ENCODE assay signal across 8 mouse cellular contexts in the genomic region with DNA sequence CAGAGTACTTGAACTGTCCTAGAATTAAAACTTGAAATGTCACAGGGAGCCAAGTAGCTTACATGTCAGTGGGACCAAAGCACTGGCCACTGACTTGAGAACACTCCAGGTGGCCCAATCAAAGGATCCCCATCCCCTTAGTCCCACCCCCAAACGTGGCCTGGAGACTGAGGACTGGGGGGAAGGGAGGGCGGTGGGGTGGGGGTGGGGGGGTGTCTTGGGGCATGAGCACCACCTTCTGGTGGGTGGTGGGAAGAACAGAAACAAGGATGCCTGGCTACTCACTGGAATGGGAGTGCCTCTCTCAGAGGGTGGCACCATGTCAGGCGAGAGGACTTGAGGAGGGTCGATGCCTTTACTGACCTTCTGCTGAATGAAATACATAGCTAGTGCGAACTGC. TPM values are rescaled to one million over a fixed set of nuclear protein-coding genes. Genes with fewer than 3 reads are reported as not detected.
DNase-seq lines count a peak whose midpoint lies in the region; ATAC-seq and TF ChIP-seq lines count a peak whose summit lies in the region.
"Had no signal": no experiment of that assay in that cellular context is flagged by ENCODE, and none has a peak within 500 bp of the region (broad histone marks: within the 10 kb centered on the region; RNA-seq: fewer than 3 reads in every experiment).

No protein-coding gene starts in this region.

- peak; percentile 12 for DNase-seq in hindbrain, postnatal 0 days (ENCODE audit: low spot score)
- DNase-seq in midbrain, embryonic 14.5 days: peak; percentile 6
- DNase-seq in R1 (ENCODE audit: low read depth, low spot score): peak; percentile 74
- peak; percentile 6 for DNase-seq in mesoderm, embryonic 11.5 days (ENCODE audit: low read depth, low spot score)
- no peak for DNase-seq in ovary, postnatal 14 days (ENCODE audit: low spot score)
- DNase-seq: right cerebral cortex, postnatal 25 days had no signal

- H3K9me3 ChIP-seq in hindbrain, postnatal 0 days (ENCODE audit: low read length): no peaks in the 10 kb centered on the region
- H3K9me3 ChIP-seq in hindbrain, embryonic 16.5 days (ENCODE audit: control insufficient read depth, low read length): no peaks in the 10 kb centered on the region
- no peaks in the 10 kb centered on the region for H3K9me3 ChIP-seq in midbrain, embryonic 14.5 days (ENCODE audit: control insufficient read depth, low read length)
- no peaks in the 10 kb centered on the region for H3K9me3 ChIP-seq in midbrain, embryonic 16.5 days (replicated peaks; ENCODE audit: control insufficient read depth, low read length, poor library complexity, severe bottlenecking)

- H3K27me3 ChIP-seq in hindbrain, postnatal 0 days (ENCODE audit: insufficient read depth, low read length): no peaks in the 10 kb centered on the region
- no peaks in the 10 kb centered on the region for H3K27me3 ChIP-seq in hindbrain, embryonic 16.5 days (replicated peaks; ENCODE audit: control insufficient read depth, insufficient read depth, low read length)
- H3K27me3 ChIP-seq in midbrain, embryonic 14.5 days (ENCODE audit: control insufficient read depth, insufficient read depth, low read length): no peaks in the 10 kb centered on the region
- no peaks in the 10 kb centered on the region for H3K27me3 ChIP-seq in midbrain, embryonic 16.5 days (ENCODE audit: control insufficient read depth, insufficient read depth, low read depth, low read length)

- TF ChIP-seq CTCF in hindbrain, postnatal 0 days (IDR thresholded peaks at IDR 0.05; ENCODE audit: low read depth): peak; percentile 44; the same call in 1 of the 2 replicates

- H3K4me2 ChIP-seq in hindbrain, postnatal 0 days (ENCODE audit: low read depth, low read length): no peak overlapping the region
- no peak overlapping the region for H3K4me2 ChIP-seq in hindbrain, embryonic 16.5 days (ENCODE audit: low read length)
- H3K4me2 ChIP-seq in midbrain, embryonic 14.5 days (ENCODE audit: low read length): no peak overlapping the region
- H3K4me2 ChIP-seq in midbrain, embryonic 16.5 days (ENCODE audit: low read length): no peak overlapping the region

- no peaks in the 10 kb centered on the region for H3K4me1 ChIP-seq in hindbrain, postnatal 0 days (ENCODE audit: insufficient read depth, low read length)
- H3K4me1 ChIP-seq in hindbrain, embryonic 16.5 days (ENCODE audit: control insufficient read depth, insufficient read depth, low read depth, low read length): no peaks in the 10 kb centered on the region
- H3K4me1 ChIP-seq in midbrain, embryonic 14.5 days (ENCODE audit: control insufficient read depth, insufficient read depth, low read length): no peaks in the 10 kb centered on the region
- H3K4me1 ChIP-seq in midbrain, embryonic 16.5 days (ENCODE audit: control insufficient read depth, insufficient read depth, low read length): no peaks in the 10 kb centered on the region

- no peak overlapping the region for H3K27ac ChIP-seq in hindbrain, postnatal 0 days
- H3K27ac ChIP-seq in hindbrain, embryonic 16.5 days (ENCODE audit: low read depth, low read length): no peak overlapping the region
- H3K27ac ChIP-seq in midbrain, embryonic 14.5 days (replicated peaks; ENCODE audit: low read depth, low read length): no peak overlapping the region
- H3K27ac ChIP-seq in midbrain, embryonic 16.5 days (ENCODE audit: low read length): no peak overlapping the region

- peak; percentile 61 for ATAC-seq in hindbrain, postnatal 0 days
- no peak for ATAC-seq in hindbrain, embryonic 16.5 days
- no peak for ATAC-seq in midbrain, embryonic 14.5 days (ENCODE audit: low FRiP score, low TSS enrichment)
- no peak for ATAC-seq in midbrain, embryonic 16.5 days

- H3K36me3 ChIP-seq in hindbrain, postnatal 0 days (ENCODE audit: insufficient read depth, low read length): peaks cover 92% of the 10 kb centered on the region
- H3K36me3 ChIP-seq in hindbrain, embryonic 16.5 days (ENCODE audit: control insufficient read depth, insufficient read depth, low read length): peaks cover 77% of the 10 kb centered on the region
- peaks cover 100% of the 10 kb centered on the region for H3K36me3 ChIP-seq in midbrain, embryonic 14.5 days (ENCODE audit: control insufficient read depth, insufficient read depth, low read length)
- peaks cover 53% of the 10 kb centered on the region for H3K36me3 ChIP-seq in midbrain, embryonic 16.5 days (ENCODE audit: control insufficient read depth, insufficient read depth, low read length)

- 54% methylated on average over 5 of the region's 5 CpGs for WGBS in hindbrain, postnatal 0 days
- 51% methylated on average over 5 of the region's 5 CpGs for WGBS in hindbrain, embryonic 16.5 days
- 61% methylated on average over 5 of the region's 5 CpGs for WGBS in midbrain, embryonic 14.5 days
- WGBS in midbrain, embryonic 16.5 days: 50% methylated on average over 5 of the region's 5 CpGs

- no peak overlapping the region for H3K9ac ChIP-seq in hindbrain, postnatal 0 days (replicated peaks; ENCODE audit: low read length)
- H3K9ac ChIP-seq in hindbrain, embryonic 16.5 days (ENCODE audit: low read depth, low read length): no peak overlapping the region
- H3K9ac ChIP-seq in midbrain, embryonic 14.5 days (replicated peaks; ENCODE audit: low read length): no peak overlapping the region
- no peak overlapping the region for H3K9ac ChIP-seq in midbrain, embryonic 16.5 days (ENCODE audit: low read depth, low read length)

- H3K4me3 ChIP-seq in hindbrain, postnatal 0 days (ENCODE audit: low read length): no peak overlapping the region
- H3K4me3 ChIP-seq in hindbrain, embryonic 16.5 days (ENCODE audit: low read length): no peak overlapping the region
- H3K4me3 ChIP-seq in midbrain, embryonic 14.5 days (replicated peaks; ENCODE audit: low read depth, low read length): no peak overlapping the region
- no peak overlapping the region for H3K4me3 ChIP-seq in midbrain, embryonic 16.5 days (ENCODE audit: low read depth, low read length)

RNA-seq across cellular contexts. Expression of a gene that starts 38.9 kb away (rescaled TPM):
- total RNA-seq in hindbrain, postnatal 0 days (2014; rRNA removed): 49.6 and 66.0 TPM in 2 replicates
- polyA plus RNA-seq in hindbrain, postnatal 0 days (2015; fragmentation: Nextera tagmentation; extraction: Ambion mirVana): 43.4 and 45.5 TPM in 2 replicates
- 51.9 and 58.4 TPM in 2 replicates for polyA plus RNA-seq in hindbrain, embryonic 16.5 days (2015; fragmentation: Nextera tagmentation; extraction: Ambion mirVana)
- 60.8 and 72.5 TPM in 2 replicates for polyA plus RNA-seq in midbrain, embryonic 14.5 days (2014; fragmentation: Nextera tagmentation; extraction: Ambion mirVana)
- 56.4 and 57.9 TPM in 2 replicates for polyA plus RNA-seq in midbrain, embryonic 16.5 days (2015; fragmentation: Nextera tagmentation; extraction: Ambion mirVana)
